ENCODE assay signal across 18 mouse cellular contexts in genomic region chr4:48510861-48511260, GRCm38 (mm10).
"Had no signal": no experiment of that assay in that cellular context is flagged by ENCODE, and none has a peak within 500 bp of the region (broad histone marks: within the 10 kb centered on the region; RNA-seq: fewer than 3 reads in every experiment).

No protein-coding gene starts in this region.

- H3K36me3 ChIP-seq: midbrain, embryonic 10.5 days; midbrain, embryonic 12.5 days; neural tube, embryonic 13.5 days; neural tube, embryonic 15.5 days had no signal

- H3K4me3 ChIP-seq: midbrain, embryonic 10.5 days; midbrain, embryonic 12.5 days; myocyte; neural tube, embryonic 13.5 days; neural tube, embryonic 15.5 days had no signal

- H3K27me3 ChIP-seq: midbrain, embryonic 12.5 days; neural tube, embryonic 13.5 days; neural tube, embryonic 15.5 days had no signal

- DNase-seq: liver, postnatal 0 days; lung, embryonic 14.5 days; lung, postnatal 10 days; lung, postnatal 4 days; midbrain, embryonic 14.5 days; retina, postnatal 1 day; right cerebral cortex, adult 18-20 months; right cerebral cortex, postnatal 25 days; right cerebral cortex, postnatal 4 days; spleen, adult 18-20 months; thymus, adult 18-20 months; thymus, postnatal 14 days; thymus, postnatal 36 days had no signal

- H3K9ac ChIP-seq: liver, postnatal 0 days; lung, embryonic 14.5 days; midbrain, embryonic 12.5 days; neural tube, embryonic 13.5 days; neural tube, embryonic 15.5 days had no signal

- H3K27ac ChIP-seq: midbrain, embryonic 10.5 days; midbrain, embryonic 12.5 days; neural tube, embryonic 13.5 days; neural tube, embryonic 15.5 days had no signal

- H3K4me1 ChIP-seq: midbrain, embryonic 10.5 days; midbrain, embryonic 12.5 days; neural tube, embryonic 13.5 days; neural tube, embryonic 15.5 days had no signal
